Mouse (Mus musculus) heart, adult 2 months (tissue): ENCODE measurements around the gene Pogk. TPM values are rescaled to one million over a fixed set of nuclear protein-coding genes. Genes with fewer than 3 reads are reported as not detected.

Experiments
- DNase-seq, 2 experiments: peaks; one replicate each; pipeline ENCODE4 v3.0.0; 2021
- H3K27ac ChIP-seq: fragments of 200-600 bp; 2 replicates; pipeline ENCODE4 v1.8.1; 2022
- H3K27me3 ChIP-seq: fragments of 200-500 bp; 2 replicates; pipeline ENCODE4 v1.6.1; 2012; ENCODE audit warnings: mild to moderate bottlenecking, low read length, inconsistent platforms, mixed read lengths; ENCODE audit not compliant: control insufficient read depth, insufficient read depth
- H3K36me3 ChIP-seq: fragments of 200-500 bp; 2 replicates; pipeline ENCODE4 v1.6.1; 2012; ENCODE audit warnings: low read length, inconsistent platforms; ENCODE audit not compliant: control insufficient read depth, insufficient read depth
- H3K4me1 ChIP-seq: fragments of 200-500 bp; 2 replicates; pipeline ENCODE4 v1.6.1; 2011; ENCODE audit warnings: low read length; ENCODE audit not compliant: control insufficient read depth, insufficient read depth
- H3K4me3 ChIP-seq: fragments of 200-600 bp; 2 replicates; pipeline ENCODE4 v1.8.1; 2022
- H3K79me2 ChIP-seq: fragments of 200-500 bp; replicated peaks from 2 replicates; pipeline ENCODE4 v1.6.1; 2012; ENCODE audit warnings: mild to moderate bottlenecking, inconsistent platforms, low read length, moderate library complexity, mixed read lengths; ENCODE audit not compliant: control insufficient read depth, insufficient read depth
- H3K9ac ChIP-seq: fragments of 200-500 bp; 2 replicates; pipeline ENCODE4 v1.6.1; 2012; ENCODE audit warnings: low read depth, mild to moderate bottlenecking, control low read depth, inconsistent platforms, low read length, mixed read lengths
- CTCF ChIP-seq: fragments of 200-600 bp; IDR thresholded peaks from 2 replicates; pipeline ENCODE4 v1.8.1; 2022; ENCODE audit warnings: antibody characterized with exemption, mild to moderate bottlenecking, moderate library complexity
- EP300 ChIP-seq: fragments of 200-500 bp; IDR thresholded peaks from 2 replicates; pipeline ENCODE4 v1.6.1; 2011; ENCODE audit warnings: low read depth, low read length, control low read depth; ENCODE audit not compliant: insufficient read depth
- POLR2A ChIP-seq: fragments of 200-500 bp; IDR thresholded peaks from 2 replicates; pipeline ENCODE4 v1.6.1; 2011; ENCODE audit warnings: mild to moderate bottlenecking, low read depth, low read length, control low read depth; ENCODE audit not compliant: insufficient read depth
- WGBS: fragments of 180-500 bp; shearing (Covaris S2); methylation state at CpG from one replicate; pipeline ENCODE4 v1.1.7; 2018; 5-methylcytosine and 5-hydroxymethylcytosine counted together
- intact Hi-C: fragments of 180-260 bp; cut with DNase I; formaldehyde crosslinking; loops from one replicate; pipeline ENCODE4 v1.15.1; 2025
- polyA plus RNA-seq: library from polyadenylated mRNA; depleted of rRNA; stranded (reverse); fragments of >200 nt; gene quantifications from 2 replicates; pipeline ENCODE4 v1.2.3, GENCODE M21; 2012
- total RNA-seq, 2 experiments: library from RNA; stranded (reverse); gene quantifications; 2 replicates each; pipeline ENCODE4 v1.2.3; 2021

Gene Pogk
- total and polyA plus RNA-seq, 3 experiments: 6.2 to 11.6 (median 9.7) TPM

DNA sequence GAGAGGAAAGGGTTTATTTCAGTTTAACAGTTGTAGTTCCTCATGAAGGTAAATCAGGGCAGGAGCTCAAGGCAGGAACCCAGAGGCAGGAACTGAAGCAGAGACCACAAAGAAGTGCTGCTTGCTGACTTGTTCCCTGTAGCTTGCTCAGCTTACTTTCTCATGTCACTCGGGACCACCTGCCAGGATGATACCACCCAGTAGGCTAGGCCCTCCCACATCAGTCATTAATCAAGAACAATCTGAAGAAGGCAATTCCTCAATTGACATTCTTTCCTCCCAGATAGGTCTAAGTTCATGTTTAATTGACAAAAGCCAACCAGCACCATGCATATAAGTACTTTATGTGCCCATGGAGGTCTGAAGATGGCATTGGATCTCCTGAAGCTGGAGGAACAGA lies 1.9 kb upstream of the Pogk start:
- Histone ChIP-seq H3K27me3 (no peaks in the 10 kb centered on the region), H3K9ac (no peak overlapping the region), H3K4me1 (no peaks in the 10 kb centered on the region), H3K27ac (no peak overlapping the region), H3K4me3 (no peak overlapping the region), H3K36me3 (no peaks in the 10 kb centered on the region), H3K79me2 (no peaks in the 10 kb centered on the region)
- intact Hi-C loops: no loop called here
- DNase-seq: no peak
- 100% methylated on average over 1 of the region's 1 CpGs for WGBS
- no peak for TF ChIP-seq POLR2A

DNA sequence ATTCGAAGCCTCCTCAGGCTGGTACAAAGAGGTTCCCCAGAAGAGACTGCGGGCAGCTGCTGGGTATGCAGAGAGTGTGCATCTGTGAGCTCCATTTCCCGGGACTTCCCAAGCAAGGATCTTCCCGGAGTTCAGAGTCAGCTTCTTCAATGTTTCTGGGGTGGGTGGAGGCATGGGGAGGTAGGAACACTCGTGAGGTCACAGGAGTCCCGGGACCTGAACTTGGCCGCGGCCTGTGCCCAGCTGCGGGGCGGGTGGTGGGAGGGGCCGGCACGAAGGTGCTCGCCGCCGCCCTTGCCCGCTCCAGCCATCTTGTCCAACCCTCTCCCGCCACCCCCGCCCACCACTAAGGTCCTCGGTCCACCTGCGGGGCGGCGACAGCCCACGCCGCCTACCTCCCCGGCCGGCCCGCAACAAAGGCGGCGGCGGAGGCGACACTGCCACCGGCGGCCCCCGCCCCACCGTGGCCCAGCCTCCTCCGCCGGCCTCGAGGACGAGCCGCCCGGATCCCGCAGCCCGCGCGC lies 424 bp downstream of the Pogk start:
- peak overlapping the region; percentile 57 for H3K4me3 ChIP-seq
- H3K27ac ChIP-seq: peak overlapping the region; percentile 81
- peaks cover 4% of the 10 kb centered on the region; the same call in 1 of the 2 replicates for H3K36me3 ChIP-seq
- H3K4me1 ChIP-seq: no peaks in the 10 kb centered on the region
- no peaks in the 10 kb centered on the region for H3K27me3 ChIP-seq
- H3K79me2 ChIP-seq: no peaks in the 10 kb centered on the region
- H3K9ac ChIP-seq: peak overlapping the region; percentile 89
- no peak for TF ChIP-seq POLR2A
- no peak for DNase-seq
- WGBS: 1% methylated on average over 37 of the region's 45 CpGs
- intact Hi-C loops: loop anchor here (1.0 to 5.0 kb wide), 2 partner anchors 30 to 1172 kb away; partner anchors contain the start of genes Tada1 and Tiprl

DNA sequence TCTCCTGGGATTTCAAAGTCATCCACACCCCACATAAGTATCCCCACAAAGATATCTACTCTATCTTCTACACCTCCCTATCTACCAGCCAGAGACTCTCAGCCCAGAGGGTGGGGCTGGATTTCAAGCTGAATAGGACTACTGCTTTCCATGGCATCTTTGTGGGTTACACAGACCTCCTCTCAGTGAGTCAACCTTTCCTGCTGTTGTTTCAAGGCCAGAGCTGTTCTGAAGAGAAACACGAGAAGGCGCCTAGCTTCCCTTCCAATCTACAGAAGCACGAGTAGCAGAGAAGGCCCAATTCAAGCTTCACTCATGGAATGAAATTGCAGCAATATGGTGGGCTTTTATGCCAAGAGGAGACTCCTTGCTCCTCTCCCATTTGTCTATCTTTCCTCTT lies 5.8 kb downstream of the Pogk start:
- 68% methylated on average over 3 of the region's 3 CpGs for WGBS
- Histone ChIP-seq H3K9ac (no peak overlapping the region), H3K79me2 (no peaks in the 10 kb centered on the region), H3K36me3 (peaks cover 4% of the 10 kb centered on the region; the same call in 1 of the 2 replicates), H3K4me3 (no peak overlapping the region), H3K27me3 (no peaks in the 10 kb centered on the region), H3K4me1 (no peaks in the 10 kb centered on the region; the same call in 1 of the 2 replicates), H3K27ac (no peak overlapping the region)
- no peak for TF ChIP-seq CTCF
- TF ChIP-seq POLR2A: no peak
- no peak for TF ChIP-seq EP300
- DNase-seq: no peak
- intact Hi-C loops: no loop called here

DNA sequence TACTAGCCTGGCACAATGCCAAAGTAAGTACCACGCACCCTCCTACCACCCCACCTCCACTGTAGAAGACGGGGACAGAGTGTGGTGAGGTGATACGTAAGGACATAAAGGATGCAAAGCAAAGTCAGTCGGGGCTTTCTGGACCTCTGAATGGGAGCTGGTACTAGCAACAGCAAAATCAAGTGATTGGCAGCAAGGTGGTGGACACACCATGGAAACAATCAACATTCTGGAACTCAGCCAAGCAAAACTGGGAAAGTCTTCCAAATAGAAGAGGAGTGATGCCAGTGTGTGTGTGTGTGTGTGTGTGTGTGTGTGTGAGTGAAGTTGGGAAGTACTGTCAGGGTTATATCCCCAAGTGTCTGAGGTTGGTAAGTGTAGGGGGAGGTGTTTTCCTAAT lies 7.7 kb downstream of the Pogk start:
- no peak overlapping the region for H3K27ac ChIP-seq
- no peaks in the 10 kb centered on the region; the same call in 1 of the 2 replicates for H3K4me1 ChIP-seq
- H3K79me2 ChIP-seq: no peaks in the 10 kb centered on the region
- peaks cover 5% of the 10 kb centered on the region; the same call in 1 of the 2 replicates for H3K36me3 ChIP-seq
- TF ChIP-seq POLR2A (no peak), EP300 (no peak), CTCF (no peak)
- H3K27me3 ChIP-seq: no peaks in the 10 kb centered on the region
- DNase-seq: no peak
- intact Hi-C loops: no loop called here
- WGBS: 60% methylated on average over 4 of the region's 4 CpGs
- H3K4me3 ChIP-seq: no peak overlapping the region
- H3K9ac ChIP-seq: no peak overlapping the region

DNA sequence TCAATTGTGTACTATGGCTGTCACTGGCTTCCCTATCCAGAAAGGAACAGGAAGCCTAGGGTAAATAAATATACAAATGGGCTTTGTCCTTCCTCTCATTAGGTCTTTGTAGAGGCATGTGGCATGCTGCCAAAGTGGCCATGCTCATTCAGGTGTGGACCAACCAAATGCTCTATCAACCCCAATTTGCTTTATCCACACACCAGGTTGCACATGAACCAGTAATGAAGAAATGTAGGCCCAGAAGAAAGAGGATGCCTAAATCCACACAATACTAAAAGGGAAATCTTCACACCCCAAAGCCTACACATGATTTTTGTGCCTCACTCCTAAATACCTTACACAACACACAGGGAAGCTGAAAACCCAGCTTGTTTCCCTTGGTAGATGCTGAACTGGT lies 8.2 kb downstream of the Pogk start:
- intact Hi-C loops: no loop called here
- no peak for TF ChIP-seq POLR2A
- TF ChIP-seq CTCF: no peak
- TF ChIP-seq EP300: no peak
- H3K27ac ChIP-seq: no peak overlapping the region
- H3K79me2 ChIP-seq: no peaks in the 10 kb centered on the region
- H3K36me3 ChIP-seq: peaks cover 5% of the 10 kb centered on the region; the same call in 1 of the 2 replicates
- H3K27me3 ChIP-seq: no peaks in the 10 kb centered on the region
- no peak overlapping the region for H3K4me3 ChIP-seq
- no peak overlapping the region for H3K9ac ChIP-seq
- no peaks in the 10 kb centered on the region; the same call in 1 of the 2 replicates for H3K4me1 ChIP-seq
- DNase-seq: no peak

DNA sequence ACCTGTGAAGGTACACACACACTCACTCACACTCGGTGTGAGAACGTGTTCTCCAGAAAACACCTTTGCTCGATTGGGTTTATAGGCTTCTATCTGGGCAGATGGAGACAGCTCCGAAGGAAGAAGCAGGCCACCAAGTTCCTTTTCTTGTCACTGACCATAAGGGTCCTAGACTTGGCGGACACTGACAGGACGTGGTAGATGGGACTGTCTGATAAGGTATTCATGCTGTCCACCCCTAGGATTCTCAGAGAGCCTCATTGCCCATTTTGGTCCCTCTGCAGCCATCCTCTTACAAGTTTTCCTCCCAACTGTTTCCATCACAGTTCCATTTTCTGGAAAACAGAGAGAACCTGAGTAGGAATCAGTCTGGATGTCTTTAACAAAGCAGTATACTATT lies 13.3 kb downstream of the Pogk start:
- 85% methylated on average over 6 of the region's 6 CpGs for WGBS
- H3K36me3 ChIP-seq: peaks cover 2% of the 10 kb centered on the region; the same call in 1 of the 2 replicates
- intact Hi-C loops: no loop called here

DNA sequence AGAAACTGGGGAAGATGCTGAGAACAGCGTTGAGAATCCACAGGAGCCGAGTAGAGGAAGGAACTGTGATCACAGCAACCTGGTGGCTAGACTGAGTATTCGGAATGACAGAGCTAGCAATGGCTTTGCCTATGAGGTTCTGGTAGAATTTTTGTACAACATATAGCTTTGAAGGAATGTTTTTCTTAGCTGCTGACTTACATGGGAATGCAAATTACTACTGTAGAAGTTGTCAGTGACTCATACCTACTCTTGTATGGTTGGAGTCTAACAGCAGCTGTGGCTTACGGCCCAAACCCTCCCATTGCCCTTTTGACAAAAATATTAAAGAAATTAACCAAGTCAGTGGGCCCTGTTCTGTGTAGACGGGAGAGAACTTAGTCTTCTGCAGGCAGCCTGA lies 14.0 kb downstream of the Pogk start:
- no peaks in the 10 kb centered on the region for H3K4me1 ChIP-seq
- 86% methylated on average over 5 of the region's 5 CpGs for WGBS
- H3K4me3 ChIP-seq: no peak overlapping the region
- H3K79me2 ChIP-seq: no peaks in the 10 kb centered on the region
- TF ChIP-seq EP300: no peak
- TF ChIP-seq POLR2A: no peak
- TF ChIP-seq CTCF: no peak
- no peaks in the 10 kb centered on the region for H3K27me3 ChIP-seq
- DNase-seq: no peak
- peaks cover 2% of the 10 kb centered on the region; the same call in 1 of the 2 replicates for H3K36me3 ChIP-seq
- intact Hi-C loops: no loop called here
- H3K27ac ChIP-seq: no peak overlapping the region
- no peak overlapping the region for H3K9ac ChIP-seq

More for the DNA sequence above, 13.3 kb downstream of the Pogk start:
- Histone ChIP-seq H3K9ac (no peak overlapping the region), H3K4me1 (no peaks in the 10 kb centered on the region; the same call in 1 of the 2 replicates), H3K27ac (no peak overlapping the region), H3K27me3 (no peaks in the 10 kb centered on the region), H3K79me2 (no peaks in the 10 kb centered on the region), H3K4me3 (no peak overlapping the region)
- no peak for TF ChIP-seq CTCF
- DNase-seq: no peak
